Mouse (Mus musculus) mesoderm, embryonic 11.5 days (tissue): ENCODE data around the gene Gm20509.
"Not testable (repeated sequence)": the region's sequence is repeated elsewhere in the genome, so short reads cannot be mapped to it uniquely, and the experiment has no call there.

Experiments used
- DNase-seq: peaks from one replicate; pipeline ENCODE4 v3.0.0-alpha.2; 2012; ENCODE audit warnings: low read depth, low spot score

The Gm20509 gene

DNA sequence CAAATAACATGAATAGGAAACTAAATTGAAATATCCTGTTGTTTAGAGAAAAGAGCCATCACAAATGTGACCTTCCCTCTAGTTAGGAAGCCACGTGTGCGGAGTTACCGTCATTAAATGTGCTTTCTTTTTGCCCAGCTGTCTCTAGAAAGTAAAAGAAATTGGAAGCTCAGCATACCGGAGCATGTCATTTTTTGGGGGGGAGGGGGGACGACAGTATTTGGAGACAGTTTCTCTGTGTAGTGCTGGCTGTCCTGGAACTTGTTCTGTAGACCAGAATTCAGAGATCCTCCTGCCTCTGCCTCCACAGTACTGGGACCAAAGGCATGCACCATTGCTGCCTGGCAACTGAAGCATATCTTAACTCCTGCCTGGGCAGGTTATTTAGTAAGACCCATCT is 734 bp upstream of the Gm20509 start, which contains the start of gene Khdc3:
TSS of gene Khdc3 (plus strand) at position 301 of the 400 bp plus-strand sequence.
- no peak for DNase-seq

GRCm38 (mm10) chr9:73103159-73103879 is 1.0 kb downstream of the Gm20509 start:
- peak; percentile 59 for DNase-seq

- no peak for DNase-seq
These were observed 1.6 kb downstream of the Gm20509 start for GRCm38 (mm10) chr9:73103880-73104198.

DNA sequence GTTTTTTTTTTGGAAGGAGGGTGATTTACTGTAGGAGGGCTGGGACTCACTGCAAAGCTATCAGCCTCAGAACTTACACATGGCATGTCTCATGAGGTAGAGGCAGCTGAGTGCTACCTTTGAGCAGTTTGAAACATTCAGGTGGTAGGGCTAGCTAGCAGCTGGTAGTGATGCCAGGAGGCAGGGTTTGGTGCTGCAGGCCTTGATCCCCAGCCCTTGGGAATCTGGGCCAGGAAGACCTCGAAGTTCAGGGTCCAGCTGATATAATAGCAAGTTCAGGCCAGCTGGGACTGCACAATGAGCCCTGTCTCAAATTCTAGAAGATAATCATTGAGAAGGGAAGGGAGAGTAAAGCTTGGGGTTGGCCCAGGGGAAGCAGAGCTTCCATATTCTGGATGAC is 2.9 kb downstream of the Gm20509 start:
- DNase-seq: no peak

GRCm38 (mm10) chr9:73105771-73106170 is 3.5 kb downstream of the Gm20509 start:
- no peak for DNase-seq

DNA sequence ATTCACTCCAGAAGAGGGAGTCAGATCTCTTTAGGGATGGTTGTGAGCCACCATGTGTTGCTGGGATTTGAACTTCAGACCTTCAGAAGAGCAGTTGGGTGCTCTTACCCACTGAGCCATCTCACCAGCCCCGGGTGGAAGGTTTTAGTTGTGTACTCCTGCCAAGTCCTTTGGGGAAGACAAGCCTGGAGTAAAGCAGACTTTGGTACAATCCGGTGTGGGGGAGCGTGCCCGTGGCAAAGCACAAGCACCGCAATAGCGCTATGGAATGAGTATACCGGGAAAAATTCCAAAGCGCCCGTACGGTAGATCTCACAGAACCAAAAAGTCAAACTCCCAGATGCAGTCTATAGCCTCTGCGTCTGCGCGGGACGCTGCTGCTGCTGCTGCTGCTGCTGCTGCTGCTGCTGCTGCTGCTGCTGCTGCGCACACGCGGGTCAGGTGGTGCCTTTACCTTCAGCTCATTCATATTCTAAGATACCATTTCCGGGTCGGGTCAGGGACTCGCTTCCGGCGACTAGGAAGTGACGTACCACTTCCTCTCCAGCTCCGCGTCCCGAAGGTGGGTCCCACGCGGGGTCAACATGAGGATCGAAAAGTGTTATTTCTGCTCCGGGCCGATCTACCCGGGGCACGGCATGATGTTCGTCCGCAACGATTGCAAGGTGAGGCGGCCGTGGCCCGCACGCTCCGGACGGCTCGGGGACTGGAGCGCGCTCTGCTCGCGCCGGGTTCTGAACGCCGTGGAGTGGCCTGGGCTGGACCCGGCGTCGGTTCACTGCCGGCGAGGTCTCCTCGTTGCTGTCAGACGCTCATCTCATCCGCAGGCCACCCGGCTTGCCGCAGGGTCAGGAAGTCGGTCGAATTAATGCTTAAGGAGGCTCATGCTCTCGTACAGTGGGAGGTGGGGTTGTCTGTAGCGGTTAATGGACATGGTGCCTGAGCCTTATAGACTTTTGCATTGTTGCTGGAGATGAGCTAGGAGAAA is 10.9 kb downstream of the Gm20509 start, which contains the start of gene Rsl24d1:
TSS of gene Rsl24d1 (plus strand) at position 508 of the 988 bp plus-strand sequence.
- peak; percentile 91 for DNase-seq

DNA sequence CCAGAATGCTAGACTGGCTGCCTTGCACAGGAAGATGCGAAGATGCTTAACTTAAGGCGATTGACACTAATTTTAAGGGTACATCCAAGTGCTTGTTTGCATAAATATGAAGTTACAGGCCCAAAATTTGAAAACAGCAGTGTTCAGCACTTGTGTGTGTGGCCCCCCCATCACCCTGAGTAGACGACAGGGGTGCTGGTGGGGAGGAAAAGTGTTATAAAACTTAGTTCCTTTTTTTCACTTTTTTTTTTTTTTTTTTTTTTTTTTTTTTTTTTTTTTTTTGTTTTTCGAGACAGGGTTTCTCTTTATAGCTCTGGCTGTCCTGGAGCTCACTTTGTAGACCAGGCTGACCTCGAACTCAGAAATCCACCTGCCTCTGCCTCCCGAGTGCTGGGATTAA is 14.4 kb downstream of the Gm20509 start:
- DNase-seq: not testable (repeated sequence)

DNA sequence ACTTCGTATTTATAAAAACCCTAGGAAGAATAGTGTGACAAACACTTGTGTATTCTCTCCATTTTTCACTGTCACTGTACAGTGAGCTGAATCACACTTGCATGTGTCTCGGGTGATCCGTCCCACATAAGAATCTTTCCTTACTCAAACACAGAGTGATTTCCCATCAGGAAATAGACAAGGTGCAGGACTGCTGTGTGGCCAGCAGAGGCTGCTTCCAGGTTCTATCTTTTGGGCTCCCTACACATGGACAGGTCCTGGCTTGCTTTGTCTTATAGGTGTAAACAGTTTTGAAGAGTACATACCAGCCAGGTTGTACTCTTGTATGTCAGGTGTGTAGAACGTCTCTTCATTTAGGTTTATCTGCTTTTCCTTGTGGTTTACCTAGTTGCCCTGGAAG is 15.7 kb downstream of the Gm20509 start:
- DNase-seq: no peak

DNA sequence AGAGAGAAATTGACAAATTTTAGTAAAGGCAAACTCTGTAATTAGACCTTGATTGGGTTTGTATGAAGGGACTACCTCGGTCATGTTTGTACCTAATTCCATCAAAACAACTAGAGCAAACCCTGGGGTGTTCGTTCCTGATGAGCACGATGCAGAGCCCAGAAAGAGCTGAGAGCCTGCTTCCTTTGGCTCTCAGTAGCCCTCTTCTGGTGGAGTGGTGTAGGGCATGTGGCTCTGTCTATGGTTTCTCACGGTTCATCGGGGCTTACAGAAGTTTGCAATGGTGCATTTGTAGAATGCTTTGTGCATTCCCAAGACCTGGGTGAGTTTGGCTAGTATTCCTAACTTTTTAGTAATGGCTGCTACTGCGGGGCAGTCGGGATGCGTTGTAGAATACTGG is 19.5 kb downstream of the Gm20509 start:
- DNase-seq: no peak

GRCm38 (mm10) chr9:73125043-73125570 is 22.8 kb downstream of the Gm20509 start:
- DNase-seq: no peak

GRCm38 (mm10) chr9:73127457-73127856 is 25.2 kb downstream of the Gm20509 start:
- DNase-seq: no peak

- no peak for DNase-seq
These were observed 27.6 kb downstream of the Gm20509 start for GRCm38 (mm10) chr9:73129875-73130274.

- no peak for DNase-seq
These were observed 28.3 kb downstream of the Gm20509 start for GRCm38 (mm10) chr9:73130529-73130928.

DNA sequence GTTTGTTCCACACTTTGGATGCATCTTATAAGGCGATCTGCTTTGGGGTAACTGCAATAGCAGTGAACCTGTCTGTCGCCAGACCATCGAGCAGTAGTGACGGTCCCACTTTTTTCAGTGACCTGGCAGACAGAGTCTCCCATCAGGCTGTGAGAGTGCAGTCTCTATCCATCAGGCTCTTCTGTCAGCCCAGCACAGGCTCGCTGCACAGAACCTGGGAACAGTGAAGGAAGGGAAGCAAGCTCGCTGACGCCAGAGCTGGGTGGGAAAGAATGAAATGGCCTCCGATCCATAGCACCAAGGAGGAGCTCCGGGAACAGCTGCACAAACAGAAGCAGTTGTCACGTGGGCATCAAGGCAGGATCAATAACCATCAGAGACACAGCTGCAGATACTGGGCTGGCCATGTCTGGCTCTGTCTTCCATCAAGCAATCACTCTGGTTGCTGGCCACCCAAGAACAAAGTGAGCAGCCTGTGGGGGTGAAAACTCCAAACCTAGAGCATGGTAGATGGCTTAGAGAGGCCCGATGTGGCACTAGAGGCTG is 35.1 kb downstream of the Gm20509 start:
- DNase-seq: peak; percentile 43

DNA sequence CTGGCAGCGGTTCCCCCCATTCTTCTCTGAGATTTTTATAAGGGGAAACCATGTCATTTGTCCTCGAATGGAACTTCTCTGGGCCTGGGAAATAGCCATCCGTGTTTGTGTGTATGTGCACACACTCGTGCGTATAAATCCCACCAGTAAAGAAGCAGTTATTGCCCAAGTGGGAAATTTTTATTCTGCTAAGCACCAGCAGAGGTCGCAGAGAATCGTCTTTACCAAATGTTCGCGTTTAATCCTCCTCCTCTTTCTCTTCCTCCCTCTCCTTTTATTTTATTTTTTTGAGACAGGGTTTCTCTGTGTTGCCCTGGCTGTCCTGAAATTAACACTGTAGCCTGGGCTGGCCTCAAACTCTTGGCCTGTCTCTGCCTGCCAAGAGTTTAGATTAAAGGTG is 52.1 kb downstream of the Gm20509 start:
- DNase-seq: no peak

GRCm38 (mm10) chr9:73157968-73158367 is 55.7 kb downstream of the Gm20509 start:
- DNase-seq: no peak

GRCm38 (mm10) chr9:73159265-73159664 is 57.0 kb downstream of the Gm20509 start:
- DNase-seq: peak; percentile 39

DNA sequence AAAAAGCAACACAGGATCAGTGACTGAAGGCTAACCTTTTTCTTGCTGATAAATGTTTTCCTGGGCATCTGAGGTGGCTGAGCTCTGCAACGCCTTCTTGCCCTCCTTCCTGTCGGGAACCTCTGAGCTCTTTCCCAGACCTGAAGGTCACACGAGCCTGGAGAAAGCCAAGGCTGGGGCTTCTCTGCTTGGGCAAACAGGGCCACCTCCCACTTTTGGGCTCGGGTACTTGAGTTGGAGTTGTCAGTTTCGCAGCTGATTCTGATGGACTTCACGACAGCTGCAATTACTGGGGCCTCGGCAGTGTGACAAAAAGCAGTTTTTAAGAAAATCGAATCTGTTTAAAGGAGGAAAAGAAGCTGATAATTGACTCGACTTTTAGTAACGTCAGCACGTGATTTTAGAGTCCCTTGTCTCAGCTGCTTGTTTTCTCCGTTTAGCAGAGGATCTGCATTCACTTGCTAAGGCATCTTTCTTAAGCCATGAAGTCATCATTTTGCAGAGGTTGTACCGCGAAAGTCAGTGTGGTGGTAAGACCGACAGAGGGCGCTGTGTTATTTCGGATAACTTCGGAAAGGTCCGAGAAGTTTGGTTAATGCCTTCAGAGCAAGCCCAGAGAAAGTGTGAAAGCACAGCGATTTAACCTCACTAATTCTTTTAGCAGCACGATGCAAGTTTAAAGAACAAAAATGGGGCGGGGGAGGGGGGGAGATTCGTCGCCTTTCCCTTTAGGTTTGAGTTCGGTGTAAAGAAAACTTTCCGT is 60.5 kb downstream of the Gm20509 start:
- peak; percentile 89 for DNase-seq

- no peak for DNase-seq
These were observed 63.4 kb downstream of the Gm20509 start for GRCm38 (mm10) chr9:73165631-73166030.
